Mouse (Mus musculus) lung, postnatal 0 days (tissue): ENCODE measurements around the gene Dcst1.
A peak's percentile ranks its signal among the peaks of the same experiment; 100 is the strongest.

ENCODE experiments used
- CTCF ChIP-seq: IDR thresholded peaks from 2 replicates; pipeline ENCODE4 v1.5.1; 2016; ENCODE audit warnings: antibody characterized with exemption, mild to moderate bottlenecking
- EP300 ChIP-seq: IDR thresholded peaks from 2 replicates; pipeline ENCODE4 v1.6.1; 2016; ENCODE audit warnings: antibody characterized with exemption, mild to moderate bottlenecking, control low read depth

DNA sequence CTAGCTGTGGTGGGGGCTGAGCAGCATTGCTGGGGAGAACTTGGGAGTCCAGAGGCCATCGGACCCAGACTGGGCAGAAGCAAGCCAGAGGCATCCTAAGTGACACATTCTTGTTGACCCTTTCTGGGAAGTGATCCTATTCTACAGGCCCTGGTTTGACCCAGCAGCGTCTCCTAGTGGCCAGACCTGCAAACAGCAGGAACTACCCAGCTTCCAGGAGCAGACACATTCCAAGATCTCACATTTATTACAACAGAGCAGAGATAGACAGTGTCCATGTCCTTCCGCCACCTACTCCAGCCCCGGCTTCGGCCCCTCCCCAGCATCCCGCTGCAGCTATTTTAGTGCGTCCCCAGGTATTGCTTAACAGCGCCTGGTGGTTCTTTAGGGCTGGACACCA, 25.6 kb downstream of the Dcst1 start:
- TF ChIP-seq CTCF, result peak; percentile 95
- no peak for TF ChIP-seq EP300
